Mouse (Mus musculus): ENCODE measurements around the gene Ube2h.

DNA sequence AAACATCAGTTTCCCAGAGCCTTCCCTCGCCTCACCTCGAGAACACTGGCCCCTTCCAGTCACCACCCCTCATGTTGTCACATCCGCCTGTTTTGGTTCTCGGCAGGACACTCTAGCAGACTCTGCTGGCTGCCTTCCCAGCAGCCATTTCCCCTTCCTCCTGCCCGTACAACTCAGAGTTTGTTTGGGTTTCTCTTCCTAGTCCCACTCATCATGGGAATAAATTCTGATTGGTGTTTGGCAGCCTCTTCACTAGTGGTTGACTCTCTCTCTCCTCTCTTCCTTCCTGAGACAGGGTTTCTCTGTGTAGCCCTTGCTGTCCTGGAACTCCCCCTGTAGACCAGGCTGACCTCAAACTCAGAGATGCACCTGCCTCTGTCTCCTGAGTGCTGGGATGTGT is 32.6 kb upstream of the Ube2h start:
- TF ChIP-seq CTCF (conservative IDR thresholded peaks at IDR 0.05; ENCODE audit: insufficient read depth, insufficient read length, low read depth, low read length) = peak; percentile 23; the same call in 1 of the 2 replicates
- TF ChIP-seq POLR2A (IDR thresholded peaks at IDR 0.05; ENCODE audit: low read depth, low read length) = no peak
